Mouse (Mus musculus) heart, adult 2 months (tissue): ENCODE measurements around the gene Rasgrf2.
A peak's percentile ranks its signal among the peaks of the same experiment; 100 is the strongest.

Experiments used
- CTCF ChIP-seq: fragments of 200-600 bp; IDR thresholded peaks from 2 replicates; pipeline ENCODE4 v1.8.1; 2022; ENCODE audit warnings: antibody characterized with exemption, mild to moderate bottlenecking, moderate library complexity
- POLR2A ChIP-seq: fragments of 200-500 bp; IDR thresholded peaks from 2 replicates; pipeline ENCODE4 v1.6.1; 2011; ENCODE audit warnings: mild to moderate bottlenecking, low read depth, low read length, control low read depth; ENCODE audit not compliant: insufficient read depth

- peak; percentile 42 for TF ChIP-seq CTCF
- no peak for TF ChIP-seq POLR2A
Observed at GRCm38 (mm10) chr13:91857427-91857826, 274.0 kb downstream of the Rasgrf2 start.
